Mouse (Mus musculus) testis, postnatal 10 days (tissue): ENCODE measurements at regions not wholly inside any gene's neighbourhood (a gene's known extent, or its start where the extent isn't known, plus 50 kb on each side); places are given as distances from the start of the nearest gene placed in this dataset.
A peak's percentile ranks its signal among the peaks of the same experiment; 100 is the strongest.

Experiments used
- DNase-seq: peaks from one replicate; pipeline ENCODE4 v3.0.0; 2021; ENCODE audit warnings: low spot score

DNA sequence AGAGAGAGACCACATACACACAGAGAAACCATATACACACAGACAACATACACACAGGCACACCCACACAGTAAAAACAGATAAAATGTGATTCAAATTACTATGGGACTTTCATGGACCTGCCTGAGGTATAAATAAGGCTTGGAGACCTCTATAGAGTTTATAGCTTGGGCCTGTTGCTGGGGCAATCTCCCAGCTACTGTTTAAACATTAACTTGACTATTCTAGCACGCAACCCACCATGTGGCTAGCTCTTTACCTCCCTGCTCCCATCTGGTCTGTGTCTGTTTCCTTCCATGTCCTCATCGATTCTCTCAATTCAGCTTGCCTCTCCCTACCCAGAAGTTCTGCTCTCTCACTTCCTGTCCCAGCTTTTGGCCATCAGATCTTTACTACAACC, 350.5 kb upstream of the Hs6st1 start:
- DNase-seq: no peak

DNA sequence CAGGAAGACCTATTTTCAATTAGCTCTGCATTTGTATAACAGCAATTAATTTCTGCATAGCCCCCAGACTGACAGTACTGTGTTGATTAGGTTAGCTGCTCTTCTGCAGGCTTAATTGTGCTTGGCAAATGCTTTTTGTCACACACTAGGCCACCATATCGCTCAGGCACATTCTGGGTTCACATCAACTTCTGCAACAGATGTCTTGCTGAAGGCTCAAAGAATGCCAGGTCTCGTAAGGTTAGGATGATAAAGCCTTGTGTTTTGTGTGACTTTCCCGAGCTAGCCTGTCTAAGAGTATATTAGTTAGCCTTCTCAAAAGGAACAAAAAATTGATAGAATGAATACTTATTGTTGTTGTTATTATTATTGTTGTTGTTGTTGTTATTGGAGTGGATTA, 348.1 kb upstream of the Hs6st1 start:
- no peak for DNase-seq

DNA sequence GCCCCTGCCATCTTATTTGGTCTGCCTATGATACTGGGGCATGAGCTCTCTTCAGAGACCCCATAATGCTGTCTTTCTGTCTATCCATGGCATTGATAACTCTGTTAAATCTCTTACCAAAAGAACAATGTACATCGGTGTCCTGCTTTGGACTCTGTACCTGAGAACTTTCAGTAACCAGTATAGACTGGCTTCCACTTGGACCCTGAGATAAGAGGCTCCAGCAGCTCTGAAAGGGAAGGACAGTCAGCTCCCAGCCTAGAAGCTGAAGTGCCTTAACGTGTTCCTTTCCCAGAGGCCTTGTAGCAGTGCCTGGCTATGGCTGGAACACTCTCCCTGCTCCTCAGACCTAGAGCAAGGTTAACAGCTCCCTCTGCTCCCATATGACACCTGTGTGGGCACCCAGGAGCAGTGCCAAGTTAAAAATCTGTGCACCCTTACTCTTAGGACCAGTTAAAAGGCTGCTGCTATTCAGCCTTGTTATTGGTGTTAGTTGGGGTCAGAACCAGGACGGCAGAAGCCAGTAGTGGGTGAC, 343.8 kb upstream of the Hs6st1 start:
- DNase-seq: no peak

DNA sequence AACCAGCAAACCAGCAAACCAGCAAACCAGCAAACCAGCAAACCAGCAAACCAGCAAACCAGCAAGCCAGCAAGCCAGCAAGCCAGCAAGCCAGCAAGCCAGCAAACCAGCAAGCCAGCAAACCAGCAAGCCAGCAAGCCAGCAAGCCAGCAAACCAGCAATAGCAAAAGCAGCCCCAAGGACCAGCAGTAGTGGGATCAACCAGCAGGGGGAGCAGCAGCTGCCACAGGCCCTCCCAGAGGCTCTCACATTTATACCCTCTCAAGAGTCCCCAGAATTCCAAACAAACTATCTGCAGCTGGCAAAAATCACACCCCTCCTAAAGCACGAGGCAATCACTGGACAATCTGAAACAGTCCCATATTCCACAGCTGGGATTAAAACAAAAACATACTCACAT, 341.6 kb upstream of the Hs6st1 start:
- peak; percentile 78 for DNase-seq

DNA sequence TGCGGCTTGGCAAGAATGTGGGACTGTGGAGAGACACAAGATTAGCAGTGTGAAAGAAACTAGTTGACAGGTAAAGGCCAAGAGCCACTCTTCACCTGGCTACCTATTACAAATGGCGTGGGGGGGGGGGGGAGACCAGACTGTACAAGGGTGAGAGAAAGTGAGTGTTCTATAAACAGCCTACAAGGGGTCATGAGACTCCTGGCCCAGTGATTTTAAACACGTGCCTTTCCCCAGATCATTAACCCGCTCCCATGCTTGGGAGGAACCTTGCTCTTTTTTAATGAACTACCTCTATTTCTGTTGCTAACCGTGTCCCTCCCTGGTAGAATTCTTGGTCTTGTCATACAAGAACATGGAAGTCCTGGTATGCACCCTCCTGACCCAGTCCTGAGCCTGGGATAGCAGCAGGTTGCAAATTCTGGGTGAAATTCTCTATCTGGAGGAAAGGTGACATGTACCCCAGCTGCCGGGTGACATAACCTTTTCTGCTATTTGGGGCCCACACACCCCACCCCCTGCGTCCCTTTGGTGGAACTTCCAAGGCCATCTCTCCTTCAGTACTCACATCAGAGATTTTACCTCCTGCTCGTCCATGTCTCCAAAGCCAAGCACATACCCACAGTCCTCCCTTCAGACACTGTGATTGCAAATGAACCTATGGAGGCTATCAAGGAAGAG, 340.8 kb upstream of the Hs6st1 start:
- DNase-seq: no peak

DNA sequence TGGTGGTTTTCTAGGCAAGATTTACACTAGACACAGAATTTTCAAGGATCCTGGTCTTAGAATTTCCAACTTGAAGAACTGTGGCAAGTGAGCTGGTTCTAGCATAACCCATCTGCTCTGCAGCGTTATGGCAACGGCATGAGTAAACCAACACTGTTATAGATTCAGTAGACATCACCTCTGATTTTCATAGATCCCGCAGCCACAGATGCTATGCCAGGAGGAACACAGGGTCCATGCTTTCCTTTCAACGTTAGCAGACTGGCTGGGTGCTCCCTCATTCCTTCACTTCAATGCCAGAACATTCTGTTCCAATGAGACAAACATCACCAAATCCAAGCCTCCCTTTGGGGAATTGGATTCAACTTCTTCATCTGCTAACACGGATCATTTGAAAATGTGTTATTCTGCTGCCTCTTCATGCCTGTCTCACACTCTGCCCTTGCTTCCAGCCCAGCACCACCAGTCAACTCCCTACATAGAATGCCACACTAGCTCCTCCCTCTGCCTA, 338.4 kb upstream of the Hs6st1 start:
- DNase-seq: no peak

DNA sequence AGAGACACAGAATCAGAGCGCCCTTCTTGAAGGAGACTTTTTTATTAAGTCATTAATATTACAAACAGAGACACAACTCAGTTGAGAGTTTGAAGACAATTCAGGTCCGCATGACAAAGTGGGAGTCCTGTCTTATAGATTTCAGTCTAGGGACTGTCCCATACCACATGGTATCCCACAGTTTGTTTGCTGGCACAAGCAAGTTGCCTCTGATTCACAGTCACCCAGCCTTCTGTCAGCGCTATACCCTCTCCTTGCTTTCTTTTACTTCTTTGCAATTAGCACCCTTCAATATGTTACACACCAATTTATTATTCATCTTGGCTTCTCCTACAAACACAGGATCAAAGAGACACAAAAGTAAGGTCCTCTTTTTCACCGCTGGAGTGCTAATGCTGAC, 337.9 kb upstream of the Hs6st1 start:
- no peak for DNase-seq

DNA sequence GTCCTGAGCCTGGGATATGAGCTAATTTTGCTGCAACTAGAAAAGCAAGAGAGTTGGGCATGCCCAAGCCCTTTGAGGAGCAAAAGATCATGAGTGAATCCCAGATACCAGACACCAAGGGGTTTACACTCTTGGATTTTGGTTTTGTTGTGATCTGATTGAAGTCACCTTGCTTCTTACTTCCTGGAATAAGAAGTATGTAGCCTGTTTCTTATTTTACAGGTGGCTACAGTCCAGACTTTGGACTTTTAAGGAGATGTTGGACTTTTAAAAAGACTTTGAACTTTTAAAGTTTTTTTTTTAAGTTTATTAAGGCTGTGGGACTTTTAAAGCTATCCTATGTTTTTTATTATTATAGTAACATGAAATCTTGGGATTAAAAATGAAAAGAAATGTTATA, 332.0 kb upstream of the Hs6st1 start:
- DNase-seq: no peak

DNA sequence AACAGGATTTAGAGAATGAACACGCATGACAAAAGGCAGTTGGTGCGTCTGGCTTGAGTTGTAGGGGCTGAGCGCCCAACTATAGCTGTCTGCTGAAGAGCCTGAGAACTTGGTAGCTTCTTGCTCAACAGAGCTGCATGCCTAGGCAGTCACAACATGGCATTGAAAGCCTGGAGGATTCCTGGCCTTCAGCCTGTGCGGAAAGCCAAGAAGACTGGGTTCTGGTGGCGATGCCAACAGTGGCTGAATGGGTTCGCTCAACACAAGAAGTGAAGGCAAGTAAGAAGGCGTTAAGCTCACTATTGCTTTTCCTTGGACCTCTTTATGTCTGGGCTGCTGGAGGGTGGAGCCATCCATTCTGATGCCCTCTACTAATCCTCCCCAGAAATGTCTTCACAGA, 318.6 kb upstream of the Hs6st1 start:
- DNase-seq: no peak

DNA sequence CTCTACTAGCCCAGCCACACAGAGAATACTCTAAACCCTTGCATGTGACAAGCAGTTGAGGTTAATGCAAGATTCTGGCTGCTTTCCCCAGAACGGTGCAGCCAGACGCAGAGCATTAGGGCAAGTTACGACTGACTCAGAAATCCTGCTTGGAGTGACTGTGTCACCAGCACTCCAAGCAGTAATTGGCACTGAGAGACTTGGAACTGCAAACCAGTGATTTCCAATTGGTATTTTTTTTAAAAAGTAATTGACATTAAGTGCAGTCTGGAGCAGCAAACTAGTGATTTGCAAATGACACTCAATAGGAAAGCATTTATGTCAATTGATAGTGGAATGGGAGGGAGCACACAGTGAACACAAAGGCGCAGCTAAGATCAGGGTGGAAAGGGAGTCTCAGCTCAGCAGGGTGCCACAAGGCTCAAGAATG, 318.1 kb upstream of the Hs6st1 start:
- no peak for DNase-seq

DNA sequence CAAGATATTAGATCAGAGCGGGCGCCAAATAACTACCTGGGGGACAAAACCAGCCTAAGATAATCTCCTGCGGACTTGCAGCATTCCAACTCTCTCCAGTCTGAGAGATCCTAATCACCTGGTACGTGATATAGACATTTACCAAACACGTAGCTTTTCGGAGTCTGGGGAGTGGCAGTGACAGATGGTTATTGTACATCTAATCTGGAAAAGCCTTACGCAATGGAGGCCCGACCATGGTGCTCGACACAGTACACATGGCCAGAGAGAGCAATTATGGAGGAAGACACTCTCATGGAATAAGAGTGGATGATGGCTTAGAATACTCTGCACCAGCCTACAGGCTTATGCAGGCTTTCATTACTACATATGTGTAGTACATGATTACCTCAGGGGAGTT, 315.6 kb upstream of the Hs6st1 start:
- no peak for DNase-seq

DNA sequence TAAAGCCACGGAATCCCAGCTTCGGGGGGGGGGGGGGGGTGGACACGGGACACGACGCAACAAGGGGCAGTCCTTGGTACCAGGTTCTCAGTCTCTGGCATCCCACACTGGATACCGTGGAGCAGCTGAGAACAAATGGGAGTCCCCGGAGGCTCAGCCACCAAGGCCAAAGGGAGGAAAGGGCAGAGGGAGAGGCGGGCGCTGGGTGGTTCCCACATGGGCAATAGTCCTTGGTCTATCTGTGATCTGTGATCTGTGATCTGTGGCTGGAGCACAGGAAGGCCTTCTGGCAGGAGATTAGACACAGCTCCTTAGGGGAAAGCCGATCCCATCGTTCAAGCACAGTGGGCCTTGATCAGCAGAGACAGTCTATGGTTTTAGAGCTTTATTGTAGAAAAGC, 314.0 kb upstream of the Hs6st1 start:
- peak; percentile 52 for DNase-seq

DNA sequence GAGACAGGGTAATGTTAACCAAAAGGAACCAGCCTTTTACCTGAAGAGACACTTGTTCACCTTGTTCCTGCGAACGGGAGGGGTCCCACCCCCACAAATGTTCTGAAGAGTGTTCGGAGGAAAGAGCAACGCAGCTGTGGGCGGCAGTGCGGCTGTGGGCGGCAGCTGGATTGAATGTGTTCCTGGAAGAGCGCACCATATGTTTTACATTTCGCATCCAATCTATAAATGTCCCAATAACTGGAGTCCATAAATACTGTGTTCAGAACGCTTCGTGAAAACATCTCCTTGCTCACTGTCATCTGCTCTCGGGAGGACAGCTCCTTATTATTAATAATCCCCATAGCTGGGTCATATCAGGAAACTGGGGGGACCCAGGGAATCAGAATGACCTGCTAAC, 309.2 kb upstream of the Hs6st1 start:
- peak; percentile 40 for DNase-seq

DNA sequence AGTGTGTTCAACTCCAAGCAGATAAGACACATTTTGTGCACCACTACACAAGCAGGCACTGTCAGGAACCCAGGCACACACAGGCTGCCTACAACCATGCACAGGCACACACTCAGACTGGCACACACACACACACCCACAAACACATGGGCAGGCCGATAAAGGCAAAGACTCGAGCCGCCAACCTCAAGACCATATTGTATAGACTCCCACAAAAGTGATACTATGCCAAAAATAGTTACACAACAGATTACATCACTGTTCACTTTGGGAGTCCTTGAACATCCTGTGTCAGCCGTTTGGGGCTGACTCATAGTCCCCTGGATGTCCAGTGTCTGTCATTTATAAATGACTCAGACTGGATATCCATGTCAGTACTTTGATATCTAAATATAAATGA, 308.6 kb upstream of the Hs6st1 start:
- peak; percentile 40 for DNase-seq

DNA sequence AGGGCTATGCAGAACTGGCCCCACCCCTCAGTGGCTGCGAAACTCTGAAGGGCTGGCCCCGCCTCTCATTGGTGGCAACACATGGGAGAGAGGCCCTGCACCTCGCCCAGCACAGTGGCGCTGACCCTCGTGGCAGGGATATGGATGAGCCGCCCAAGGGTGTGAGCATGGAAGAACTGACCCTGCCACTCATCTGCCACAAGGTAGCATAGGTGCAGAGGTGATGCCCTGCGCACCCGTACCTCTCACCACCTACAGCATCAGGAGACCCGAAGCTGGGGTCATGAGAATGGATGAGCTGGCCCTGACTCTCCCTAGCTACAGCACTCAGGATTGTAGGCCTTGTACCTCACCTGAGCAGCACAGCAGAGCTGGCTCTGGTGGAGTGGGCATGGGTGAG, 305.1 kb upstream of the Hs6st1 start:
- DNase-seq: peak; percentile 40

DNA sequence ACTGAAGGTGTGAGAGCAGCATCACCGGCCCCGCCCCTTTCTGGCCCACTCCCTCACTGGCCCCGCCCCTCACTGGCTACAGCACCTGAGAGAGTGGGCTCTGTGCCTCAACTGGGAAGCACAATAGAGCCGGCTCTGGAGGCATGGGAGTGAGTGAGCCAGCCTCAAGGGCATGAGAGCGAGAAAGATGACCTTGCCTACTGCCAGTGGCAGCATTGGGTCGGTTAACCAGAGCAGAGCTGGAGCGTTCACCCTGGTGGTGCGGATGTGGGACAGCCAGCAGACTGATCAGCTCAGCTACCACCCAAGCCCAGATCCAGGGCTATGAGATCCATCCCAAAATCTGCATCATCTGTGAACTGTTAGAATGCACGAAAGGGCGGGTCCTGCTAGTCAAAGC, 304.7 kb upstream of the Hs6st1 start:
- DNase-seq: no peak

DNA sequence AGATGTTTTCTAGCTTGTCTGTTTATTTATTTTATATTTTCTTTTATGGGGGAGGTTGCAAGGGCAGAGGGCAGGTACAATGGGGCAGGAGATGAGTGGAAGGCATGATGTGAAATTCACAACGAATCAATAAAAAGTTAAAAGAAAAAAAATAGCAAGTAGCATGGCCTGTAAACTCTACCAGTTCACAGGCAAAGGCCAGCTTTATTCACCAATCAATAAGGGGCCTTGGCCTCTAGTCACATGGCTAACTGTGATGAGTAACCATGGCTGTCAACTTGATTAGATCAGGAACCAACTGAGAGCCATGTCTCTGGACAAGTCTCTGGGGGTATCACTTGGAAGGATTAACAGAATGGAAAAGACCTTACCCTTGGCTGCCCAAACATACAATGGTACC, 304.1 kb upstream of the Hs6st1 start:
- no peak for DNase-seq

DNA sequence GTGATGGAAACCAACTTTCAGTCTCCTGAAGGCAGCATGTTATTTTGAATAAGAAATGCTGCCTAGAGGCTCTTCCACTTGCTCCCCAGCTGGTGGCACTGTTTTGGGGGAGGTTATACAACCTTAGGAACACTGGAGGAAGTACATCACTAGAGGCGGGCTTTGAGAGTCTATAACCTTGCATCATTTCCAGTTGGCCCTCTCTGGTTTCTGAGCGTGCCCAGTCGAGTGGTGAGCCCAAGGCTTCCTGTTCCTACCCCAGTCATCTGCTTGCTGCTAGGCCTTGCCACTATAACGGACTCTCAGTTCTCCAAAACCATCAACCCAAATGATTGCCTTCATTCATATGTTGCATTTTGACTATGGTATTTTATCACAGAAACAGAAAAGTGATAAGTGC, 302.5 kb upstream of the Hs6st1 start:
- no peak for DNase-seq

DNA sequence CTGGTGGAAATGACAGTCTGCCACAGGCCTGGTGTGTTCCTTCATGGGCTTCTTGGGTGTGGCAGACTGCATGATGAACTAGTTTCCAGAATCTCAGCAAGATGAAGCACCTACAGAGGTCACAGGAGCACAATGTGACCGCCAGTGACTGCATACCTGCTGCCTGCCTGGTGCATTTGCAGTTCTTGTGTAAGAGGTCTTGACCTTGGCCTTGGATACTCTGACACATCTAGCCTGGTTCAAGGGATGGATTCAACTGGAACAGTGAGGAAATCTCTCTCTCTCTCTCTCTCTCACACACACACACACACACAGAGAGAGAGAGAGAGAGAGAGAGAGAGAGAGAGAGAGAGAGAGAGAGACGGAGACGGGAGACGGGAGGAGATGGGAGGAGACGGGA, 301.9 kb upstream of the Hs6st1 start:
- DNase-seq: no peak

DNA sequence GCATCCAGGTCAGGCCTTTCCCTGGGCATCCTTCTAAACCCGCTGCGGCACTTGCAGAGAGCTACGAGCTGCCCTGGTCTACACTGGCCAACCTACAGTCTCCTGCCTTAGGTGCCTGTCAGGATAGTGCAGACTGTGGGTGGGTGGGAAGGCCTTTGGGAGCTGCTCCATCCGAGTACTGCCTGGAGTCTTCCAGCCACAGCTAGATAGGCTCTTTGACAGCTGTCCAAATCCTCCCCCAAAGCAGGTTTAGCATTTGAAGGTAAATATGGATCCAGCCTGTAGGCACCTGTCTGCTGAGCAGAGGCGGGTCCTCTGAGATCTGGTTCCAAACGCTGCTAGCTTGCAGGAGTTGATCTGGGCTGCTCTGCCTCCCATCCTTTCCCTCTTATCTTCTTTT, 295.6 kb upstream of the Hs6st1 start:
- no peak for DNase-seq

DNA sequence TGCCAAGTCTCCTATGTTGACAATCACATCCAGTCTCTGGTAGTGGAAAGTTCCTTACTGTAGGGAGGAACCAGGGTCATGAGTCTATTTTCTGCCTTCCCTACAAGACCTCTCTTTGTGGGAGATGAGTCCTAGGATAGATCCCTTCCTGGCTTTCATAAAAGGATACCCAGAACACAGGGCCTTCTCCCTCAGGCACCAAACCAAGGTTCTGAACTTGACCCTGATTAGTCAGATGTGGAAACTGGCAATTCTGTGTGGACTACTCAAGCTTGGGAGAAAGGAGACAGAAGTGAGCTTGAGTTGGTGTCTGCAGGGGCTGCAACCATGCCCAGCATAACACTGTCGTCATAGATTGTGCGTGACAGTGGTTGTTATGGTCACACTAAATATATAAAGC, 293.6 kb upstream of the Hs6st1 start:
- DNase-seq: no peak

DNA sequence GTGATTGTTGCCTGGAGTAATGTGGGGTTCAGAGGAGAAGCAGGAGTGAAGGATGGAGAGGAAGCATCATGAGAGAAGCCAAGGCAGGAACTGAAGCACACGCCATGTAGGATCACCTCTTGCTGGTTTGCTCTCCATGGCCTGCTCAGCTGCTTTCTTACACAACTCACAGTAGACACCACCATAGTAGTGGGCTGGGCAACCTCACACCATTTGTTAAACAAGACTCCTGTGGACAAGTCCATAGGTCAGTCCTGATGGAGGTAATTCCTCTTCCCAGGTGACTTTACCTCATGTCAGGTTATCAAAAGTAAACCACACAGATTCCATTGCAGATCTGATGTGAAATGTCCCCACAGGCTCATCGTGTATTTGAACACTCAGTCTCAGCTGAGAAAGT, 285.5 kb upstream of the Hs6st1 start:
- DNase-seq: no peak

DNA sequence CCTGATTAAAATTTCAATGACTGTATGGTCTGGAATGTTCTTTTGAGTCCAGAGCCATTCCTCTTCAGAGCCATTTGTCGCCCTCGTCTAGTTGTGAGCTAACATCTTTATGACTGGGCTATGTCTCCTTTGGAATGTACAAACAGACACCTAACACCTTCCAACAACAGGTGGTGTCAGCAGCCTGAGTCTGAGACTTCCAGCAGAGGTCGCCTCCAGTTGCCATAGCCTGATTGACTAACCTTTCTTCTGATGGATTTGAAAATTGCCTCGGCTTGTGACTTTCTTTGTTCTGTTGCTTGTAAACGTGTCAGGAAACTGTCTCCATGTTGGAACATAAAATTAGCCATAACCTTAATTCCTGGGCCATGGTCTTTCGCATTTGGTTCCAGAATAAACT, 284.8 kb upstream of the Hs6st1 start:
- DNase-seq: no peak

DNA sequence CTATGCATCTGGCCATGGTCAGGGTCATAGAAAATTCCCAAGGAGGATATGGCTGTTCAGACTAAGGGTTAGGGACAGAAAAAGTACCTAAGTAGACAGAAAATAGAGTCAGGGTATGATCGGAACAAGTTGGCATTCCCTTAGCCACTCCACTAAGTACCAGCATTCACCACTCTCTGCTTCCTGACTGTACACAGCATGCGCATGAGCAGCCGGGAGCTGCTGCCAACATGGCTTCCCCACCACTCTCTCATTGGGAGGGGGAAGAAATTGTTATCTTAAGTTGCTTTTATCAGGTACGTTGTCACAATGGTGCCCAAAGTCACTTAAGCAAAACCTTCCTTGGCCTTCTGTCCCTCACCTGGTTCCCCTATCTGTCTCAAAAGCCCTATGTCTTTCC, 282.0 kb upstream of the Hs6st1 start:
- DNase-seq: no peak
